Mouse (Mus musculus): ENCODE measurements around the gene Prkch.

DNA sequence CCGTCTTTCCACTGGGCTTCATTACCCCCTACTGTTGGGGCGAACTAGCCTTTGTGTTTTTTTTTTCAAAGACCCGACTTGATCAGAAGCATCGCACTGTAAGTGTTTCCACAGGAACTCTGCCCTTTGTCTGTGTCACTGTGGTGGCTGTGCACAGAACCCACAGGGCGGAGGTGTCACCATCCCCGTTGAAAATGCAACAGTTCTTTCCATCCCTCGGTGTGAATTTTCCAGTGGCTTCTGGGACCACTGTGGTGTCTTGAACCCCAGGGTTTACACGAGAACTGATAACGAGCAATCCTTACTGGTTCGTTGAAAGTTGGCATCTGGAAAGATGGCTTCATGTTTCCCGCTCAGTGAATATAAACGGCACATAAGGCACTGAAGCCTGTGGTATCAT, 20.2 kb downstream of the Prkch start:
- TF ChIP-seq POLR2A (IDR thresholded peaks at IDR 0.05; ENCODE audit: low read depth, low read length) (no peak), CTCF (IDR thresholded peaks at IDR 0.05; ENCODE audit: extremely low read depth, insufficient read depth, insufficient read length, insufficient replicate concordance) (no peak)

All from spleen, adult 2 months (tissue).